Mouse (Mus musculus) WW6 (cell line): ENCODE measurements around the gene Dhx29.
A peak's percentile ranks its signal among the peaks of the same experiment; 100 is the strongest.

Experiments
- DNase-seq: peaks from one replicate; pipeline ENCODE4 v3.0.0-alpha.2; 2013; ENCODE audit warnings: low read depth, low spot score

The Dhx29 gene

GRCm38 (mm10) chr13:112927287-112928001 is at the start of gene Dhx29, which contains the start of gene Mtrex:
TSS of gene Dhx29 (plus strand) at chr13:112927454.
TSS of gene Mtrex (minus strand) at chr13:112927398.
- peak; percentile 89 for DNase-seq

- DNase-seq, result no peak
Measured at GRCm38 (mm10) chr13:112887234-112887633, 40.0 kb upstream of the Dhx29 start.

GRCm38 (mm10) chr13:112902176-112902575 is 25.1 kb upstream of the Dhx29 start:
- DNase-seq, result no peak

GRCm38 (mm10) chr13:112909663-112910062 is 17.6 kb upstream of the Dhx29 start:
- DNase-seq, result no peak

GRCm38 (mm10) chr13:112910434-112910833 is 16.8 kb upstream of the Dhx29 start:
- DNase-seq, result no peak

GRCm38 (mm10) chr13:112919141-112919865 is 8.0 kb upstream of the Dhx29 start:
- no peak for DNase-seq

- DNase-seq, result no peak
Measured at GRCm38 (mm10) chr13:112920906-112921305, 6.3 kb upstream of the Dhx29 start.

- DNase-seq, result no peak
Measured at GRCm38 (mm10) chr13:112925266-112925665, 2.0 kb upstream of the Dhx29 start.

GRCm38 (mm10) chr13:112925976-112926375 is 1.3 kb upstream of the Dhx29 start:
- DNase-seq, result no peak

GRCm38 (mm10) chr13:112926796-112927195 is 458 bp upstream of the Dhx29 start:
- peak; percentile 9 for DNase-seq

GRCm38 (mm10) chr13:112928038-112928668 is 899 bp downstream of the Dhx29 start:
- DNase-seq, result no peak

GRCm38 (mm10) chr13:112938130-112938529 is 10.9 kb downstream of the Dhx29 start:
- no peak for DNase-seq

- DNase-seq, result no peak
Measured at GRCm38 (mm10) chr13:112941879-112942330, 14.7 kb downstream of the Dhx29 start.

GRCm38 (mm10) chr13:112945312-112945711 is 18.1 kb downstream of the Dhx29 start:
- no peak for DNase-seq

GRCm38 (mm10) chr13:112945900-112946299 is 18.6 kb downstream of the Dhx29 start:
- no peak for DNase-seq

- DNase-seq, result no peak
Measured at GRCm38 (mm10) chr13:112954067-112954466, 26.8 kb downstream of the Dhx29 start.

GRCm38 (mm10) chr13:112963081-112963480 is 35.8 kb downstream of the Dhx29 start:
- DNase-seq, result no peak

- no peak for DNase-seq
Measured at GRCm38 (mm10) chr13:112964421-112964820, 37.2 kb downstream of the Dhx29 start.

- no peak for DNase-seq
Measured at GRCm38 (mm10) chr13:112967267-112967666, 40.0 kb downstream of the Dhx29 start.

GRCm38 (mm10) chr13:112976720-112977119 is 49.5 kb downstream of the Dhx29 start:
- no peak for DNase-seq

- DNase-seq, result no peak
Measured at GRCm38 (mm10) chr13:112985605-112986450, 58.6 kb downstream of the Dhx29 start.
